Mouse (Mus musculus) monocyte, adult 5-6 weeks (primary cell): ENCODE data around the gene Kcnk1. TPM values are rescaled to one million over a fixed set of nuclear protein-coding genes. Genes with fewer than 3 reads are reported as not detected.

Experiments used
- total RNA-seq: library from RNA; stranded (forward); fragments of 200-1000, 200-491, 200-594 nt; gene quantifications from 3 replicates; pipeline ENCODE4 v1.2.3, GENCODE M21; 2017

The Kcnk1 gene
- total RNA-seq, 1 experiment from 2014 or later, result not detected

Other genes with a start within 250 kb of the Kcnk1 start
- not detected in 3 replicates for gene Pcnx2, start 96.9 kb upstream of the Kcnk1 start, total RNA-seq
- not detected in 3 replicates for gene Map3k21, start 84.7 kb upstream of the Kcnk1 start, total RNA-seq